Mouse (Mus musculus) ES-Bruce4 (cell line): ENCODE data around the gene Thumpd2. TPM values are rescaled to one million over a fixed set of nuclear protein-coding genes. Genes with fewer than 3 reads are reported as not detected.

Experiments used
- H3K27ac ChIP-seq: 2 replicates; pipeline ENCODE4 v1.5.1; 2012; ENCODE audit warnings: low read length, inconsistent platforms; ENCODE audit not compliant: insufficient read depth
- H3K27me3 ChIP-seq: 2 replicates; pipeline ENCODE4 v1.6.1; 2012; ENCODE audit warnings: mild to moderate bottlenecking, low read length, inconsistent platforms; ENCODE audit not compliant: control insufficient read depth, poor library complexity, insufficient read depth, severe bottlenecking
- H3K36me3 ChIP-seq: 2 replicates; pipeline ENCODE4 v1.6.1; 2012; ENCODE audit warnings: inconsistent platforms, mild to moderate bottlenecking, low read length, moderate library complexity; ENCODE audit not compliant: control insufficient read depth, poor library complexity, insufficient read depth, severe bottlenecking
- H3K4me1 ChIP-seq: one replicate; pipeline ENCODE4 v1.8.1; 2011; ENCODE audit warnings: low read length; ENCODE audit not compliant: control insufficient read depth, insufficient read depth
- H3K4me3 ChIP-seq: 2 replicates; pipeline ENCODE4 v1.5.1; 2011; ENCODE audit warnings: low read depth, mild to moderate bottlenecking, low read length
- H3K9ac ChIP-seq: 2 replicates; pipeline ENCODE4 v1.6.1; 2012; ENCODE audit warnings: low read depth, mild to moderate bottlenecking, inconsistent platforms; ENCODE audit not compliant: poor library complexity, severe bottlenecking
- H3K9me3 ChIP-seq: replicated peaks from 2 replicates; pipeline ENCODE4 v1.6.1; 2012; ENCODE audit warnings: mild to moderate bottlenecking, low read length, inconsistent platforms; ENCODE audit not compliant: control insufficient read depth, poor library complexity, insufficient read depth, severe bottlenecking
- CTCF ChIP-seq: IDR thresholded peaks from one replicate; pipeline ENCODE4 v1.8.1; 2011; ENCODE audit warnings: low read depth, low read length
- EP300 ChIP-seq: IDR thresholded peaks from 2 replicates; pipeline ENCODE4 v1.6.1; 2011; ENCODE audit warnings: low read depth, low read length; ENCODE audit not compliant: insufficient read depth
- POLR2A ChIP-seq: IDR thresholded peaks from one replicate; pipeline ENCODE4 v1.8.1; 2011; ENCODE audit warnings: low read length; ENCODE audit not compliant: insufficient read depth
- polyA plus RNA-seq: library from polyadenylated mRNA; stranded (reverse); fragments of >200 nt; gene quantifications from 2 replicates; pipeline ENCODE4 v1.2.4, GENCODE M21; 2011; ENCODE audit warnings: low read depth; ENCODE audit not compliant: missing spikeins, insufficient read depth, insufficient read length

Gene Thumpd2
- polyA plus RNA-seq, 1 experiment, result 12.2 TPM

DNA sequence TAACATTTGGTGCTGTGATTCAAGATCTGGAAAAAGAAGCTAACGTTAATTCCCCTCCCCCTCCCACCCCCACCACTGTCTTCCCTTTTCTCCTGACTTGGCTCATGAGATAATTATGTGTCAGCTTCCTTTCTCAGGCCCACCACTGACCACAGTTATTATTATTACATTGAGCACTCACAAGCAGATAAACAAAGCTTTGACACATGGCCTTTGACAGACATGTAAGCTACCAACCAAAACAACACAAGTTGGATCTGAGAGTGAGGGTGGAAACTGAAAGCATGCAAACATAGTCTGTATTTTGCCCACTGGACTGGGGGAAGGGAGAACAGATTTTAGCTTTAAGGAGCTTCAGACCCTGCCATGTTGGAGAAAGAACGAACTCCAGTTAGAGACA, 67.7 kb downstream of the Thumpd2 start:
- Histone ChIP-seq H3K9ac (no peak overlapping the region), H3K9me3 (no peaks in the 10 kb centered on the region; the same call in 1 of the 2 replicates), H3K27me3 (no peaks in the 10 kb centered on the region), H3K36me3 (no peaks in the 10 kb centered on the region), H3K4me1 (no peaks in the 10 kb centered on the region), H3K4me3 (no peak overlapping the region), H3K27ac (no peak overlapping the region)
- TF ChIP-seq CTCF, result no peak
- TF ChIP-seq POLR2A, result no peak
- TF ChIP-seq EP300, result no peak

- Histone ChIP-seq H3K27me3 (peaks cover 1% of the 10 kb centered on the region; the same call in 1 of the 2 replicates), H3K9ac (no peak overlapping the region), H3K4me1 (no peaks in the 10 kb centered on the region), H3K9me3 (no peaks in the 10 kb centered on the region), H3K36me3 (no peaks in the 10 kb centered on the region), H3K4me3 (no peak overlapping the region), H3K27ac (no peak overlapping the region)
- no peak for TF ChIP-seq CTCF
- no peak for TF ChIP-seq EP300
- TF ChIP-seq POLR2A, result no peak
Observed at GRCm38 (mm10) chr17:80991535-80992127, 73.3 kb downstream of the Thumpd2 start.

DNA sequence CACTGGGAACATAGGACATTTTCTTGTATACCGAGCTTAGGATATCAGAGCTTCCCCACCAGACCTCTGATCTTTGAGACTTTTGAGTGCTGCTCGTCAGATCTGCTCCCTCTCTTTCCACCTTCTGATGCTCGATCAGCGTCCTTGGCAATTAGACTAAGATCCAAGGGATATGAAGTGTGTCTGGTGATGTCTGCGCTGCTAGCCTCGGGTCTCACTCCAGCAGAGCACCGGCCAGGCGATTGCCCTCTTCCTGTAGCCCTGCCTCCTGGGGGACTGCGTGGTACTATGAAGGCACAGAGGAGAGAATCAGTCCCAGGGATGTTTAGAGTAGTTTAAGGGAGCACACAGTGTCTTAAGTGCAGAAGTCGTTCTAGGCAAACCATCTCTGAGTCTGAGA, 81.9 kb downstream of the Thumpd2 start:
- TF ChIP-seq CTCF (no peak), POLR2A (no peak), EP300 (no peak)
- Histone ChIP-seq H3K36me3 (no peaks in the 10 kb centered on the region), H3K9ac (no peak overlapping the region), H3K4me3 (no peak overlapping the region), H3K27me3 (peaks cover 1% of the 10 kb centered on the region; the same call in 1 of the 2 replicates), H3K4me1 (no peaks in the 10 kb centered on the region), H3K27ac (no peak overlapping the region), H3K9me3 (no peaks in the 10 kb centered on the region)

DNA sequence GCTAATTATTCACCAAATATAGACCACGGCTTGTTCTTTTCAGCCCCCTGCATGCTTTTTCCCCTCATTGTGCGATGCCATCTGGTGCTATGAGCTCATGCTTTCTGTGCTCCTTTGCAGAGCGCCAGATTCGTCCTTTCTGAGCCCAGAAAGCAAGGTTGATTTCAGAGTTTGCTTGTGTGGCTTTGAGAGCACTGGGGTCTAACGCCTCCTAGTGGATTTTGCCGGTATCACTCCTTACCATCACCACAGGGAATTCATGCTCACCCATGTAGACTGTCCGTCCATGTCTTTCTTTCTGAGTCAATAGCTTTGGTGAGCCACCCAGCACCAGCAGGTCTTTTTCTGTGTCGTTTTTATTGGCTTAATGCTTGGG, 82.5 kb downstream of the Thumpd2 start:
- no peak overlapping the region for H3K4me3 ChIP-seq
- H3K4me1 ChIP-seq, result no peaks in the 10 kb centered on the region
- no peak overlapping the region for H3K27ac ChIP-seq
- no peak overlapping the region for H3K9ac ChIP-seq
- peak; percentile 63 for TF ChIP-seq CTCF
- TF ChIP-seq EP300, result no peak
- H3K9me3 ChIP-seq, result no peaks in the 10 kb centered on the region
- H3K36me3 ChIP-seq, result no peaks in the 10 kb centered on the region
- H3K27me3 ChIP-seq, result no peaks in the 10 kb centered on the region

DNA sequence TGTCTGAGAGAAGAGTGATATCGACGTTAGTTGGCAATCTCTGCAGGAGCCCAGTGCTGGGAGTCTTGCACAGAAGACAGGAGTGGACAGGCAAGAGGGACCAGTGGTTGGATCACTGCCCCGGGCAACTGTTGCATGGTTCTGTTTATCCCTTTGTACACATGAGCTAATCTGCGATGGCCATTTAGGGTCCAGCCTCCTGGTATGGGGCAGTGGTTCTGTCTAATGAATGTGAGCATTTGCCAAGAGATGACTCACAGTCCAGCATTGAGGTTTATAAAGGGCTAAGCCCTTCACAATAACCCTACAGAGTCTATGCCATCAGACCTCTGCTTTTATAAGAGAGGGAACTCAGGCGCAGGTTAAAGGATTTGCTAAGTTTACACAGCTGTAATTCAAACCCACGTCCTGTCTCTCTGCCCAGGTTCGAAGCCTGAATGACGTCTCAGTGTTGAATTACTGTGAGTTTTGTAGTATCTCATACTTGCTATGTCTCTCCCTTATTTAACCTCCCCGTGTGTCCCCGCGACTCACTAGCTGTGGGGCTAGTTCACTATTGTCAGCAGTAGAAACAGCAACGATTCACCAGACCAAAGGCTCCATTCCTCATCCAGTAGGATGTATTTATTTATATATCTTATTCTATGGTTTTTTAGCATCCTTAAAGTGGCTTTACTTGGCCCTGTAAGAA, 83.0 kb downstream of the Thumpd2 start:
- Histone ChIP-seq H3K9ac (no peak overlapping the region), H3K36me3 (no peaks in the 10 kb centered on the region), H3K4me3 (no peak overlapping the region), H3K4me1 (no peaks in the 10 kb centered on the region), H3K9me3 (no peaks in the 10 kb centered on the region), H3K27ac (no peak overlapping the region), H3K27me3 (no peaks in the 10 kb centered on the region)
- TF ChIP-seq POLR2A, result no peak
- TF ChIP-seq CTCF, result no peak
- no peak for TF ChIP-seq EP300

DNA sequence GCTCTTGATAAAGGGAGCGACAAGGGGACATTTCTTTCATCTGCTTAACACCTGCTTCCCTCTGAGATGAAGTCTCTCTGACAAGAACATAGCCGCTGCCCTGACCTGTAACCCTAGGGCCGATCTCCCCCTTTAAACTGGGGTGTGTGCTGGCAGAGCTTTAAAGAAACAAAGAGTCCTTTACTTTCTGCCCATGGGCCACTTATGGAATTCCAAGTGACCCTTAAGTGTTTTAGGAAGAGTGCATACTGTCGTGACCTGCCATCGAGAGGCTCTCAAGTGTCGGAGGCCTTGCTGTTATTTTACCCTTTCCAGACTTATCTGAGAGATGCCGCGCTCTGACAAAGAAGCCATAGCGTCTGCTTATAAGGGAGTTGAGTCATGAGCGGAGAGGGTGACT, 84.8 kb downstream of the Thumpd2 start:
- H3K9me3 ChIP-seq, result peaks cover 3% of the 10 kb centered on the region
- H3K9ac ChIP-seq, result no peak overlapping the region
- no peak overlapping the region for H3K27ac ChIP-seq
- H3K36me3 ChIP-seq, result no peaks in the 10 kb centered on the region
- H3K4me3 ChIP-seq, result no peak overlapping the region
- H3K4me1 ChIP-seq, result no peaks in the 10 kb centered on the region
- no peaks in the 10 kb centered on the region for H3K27me3 ChIP-seq
- no peak for TF ChIP-seq POLR2A
- no peak for TF ChIP-seq CTCF
- TF ChIP-seq EP300, result no peak
